Mouse (Mus musculus): ENCODE results near the gene Socs2.

GRCm38 (mm10) chr10:95390871-95391270 is 26.1 kb downstream of the Socs2 start:
- no peak for TF ChIP-seq CTCF (IDR thresholded peaks at IDR 0.05; ENCODE audit: insufficient read depth, low read length)
- TF ChIP-seq POLR2A (IDR thresholded peaks at IDR 0.05; ENCODE audit: borderline replicate concordance, extremely low read depth, low read depth, low read length), result no peak

Data from lung, adult 2 months (tissue).